Mouse (Mus musculus) myocyte (in vitro differentiated cells): ENCODE results near the gene Ubxn1. TPM values are rescaled to one million over a fixed set of nuclear protein-coding genes. Genes with fewer than 3 reads are reported as not detected.

Experiments used
- H3K27me3 ChIP-seq: one replicate; pipeline ENCODE4 v1.6.1; 2011; ENCODE audit not compliant: control insufficient read depth, insufficient read depth, insufficient read length
- H3K36me3 ChIP-seq: one replicate; pipeline ENCODE4 v1.6.1; 2011; ENCODE audit not compliant: control insufficient read depth, insufficient read depth
- H3K4me2 ChIP-seq: one replicate; pipeline ENCODE4 v1.6.1; 2011; ENCODE audit warnings: low read depth, control low read depth
- H3K4me3 ChIP-seq: one replicate; pipeline ENCODE4 v1.5.1; 2011; ENCODE audit warnings: mild to moderate bottlenecking, control low read depth, moderate library complexity
- H3K79me2 ChIP-seq: one replicate; pipeline ENCODE4 v1.6.1; 2011; ENCODE audit not compliant: control insufficient read depth, insufficient read depth
- H3ac ChIP-seq: one replicate; pipeline ENCODE4 v1.6.1; 2011; ENCODE audit not compliant: control insufficient read depth, insufficient read length
- CEBPB ChIP-seq: IDR thresholded peaks from 2 replicates; pipeline ENCODE4 v1.6.1; 2011; ENCODE audit warnings: mild to moderate bottlenecking, moderate library complexity; ENCODE audit not compliant: poor library complexity, insufficient read depth, severe bottlenecking
- E2F4 ChIP-seq: IDR thresholded peaks from one replicate; pipeline ENCODE4 v1.6.1; 2011; ENCODE audit warnings: mild to moderate bottlenecking, control low read depth, moderate library complexity; ENCODE audit not compliant: insufficient read depth
- MAX ChIP-seq: IDR thresholded peaks from one replicate; pipeline ENCODE4 v1.6.1; 2011; ENCODE audit warnings: low read depth, mild to moderate bottlenecking, control low read depth
- MYOD1 ChIP-seq, 3 experiments: IDR thresholded peaks; one replicate each; pipeline ENCODE4 v1.6.1; 2011; ENCODE audit warnings: control low read depth in 2 of 3, low read depth in 2 of 3, mild to moderate bottlenecking in 2 of 3, moderate library complexity in 1 of 3; ENCODE audit not compliant: insufficient read length in 2 of 3, control insufficient read depth in 1 of 3
- MYOG ChIP-seq, 3 experiments: IDR thresholded peaks; one replicate each; pipeline ENCODE4 v1.6.1; 2011; ENCODE audit warnings: control low read depth in 2 of 3, low read depth in 2 of 3, mild to moderate bottlenecking in 2 of 3; ENCODE audit not compliant: insufficient read length in 2 of 3, control insufficient read depth in 1 of 3, insufficient read depth in 1 of 3
- POLR2A ChIP-seq: IDR thresholded peaks from one replicate; pipeline ENCODE4 v1.6.1; 2011; ENCODE audit warnings: low read depth, mild to moderate bottlenecking, control low read depth, moderate library complexity; ENCODE audit not compliant: insufficient read length
- POLR2AphosphoS2 ChIP-seq: IDR thresholded peaks from one replicate; pipeline ENCODE4 v1.6.1; 2011; ENCODE audit warnings: low read depth, control low read depth; ENCODE audit not compliant: insufficient read length
- REST ChIP-seq: IDR thresholded peaks from one replicate; pipeline ENCODE4 v1.6.1; 2011; ENCODE audit warnings: mild to moderate bottlenecking, control low read depth, moderate library complexity; ENCODE audit not compliant: insufficient read depth, insufficient read length
- SRF ChIP-seq: IDR thresholded peaks from one replicate; pipeline ENCODE4 v1.6.1; 2011; ENCODE audit warnings: low read depth; ENCODE audit not compliant: control insufficient read depth, insufficient read length
- TCF12 ChIP-seq: IDR thresholded peaks from one replicate; pipeline ENCODE4 v1.6.1; 2011; ENCODE audit warnings: mild to moderate bottlenecking, control low read depth; ENCODE audit not compliant: poor library complexity, insufficient read depth, severe bottlenecking
- TCF3 ChIP-seq: IDR thresholded peaks from one replicate; pipeline ENCODE4 v1.6.1; 2011; ENCODE audit warnings: low read depth, control low read depth; ENCODE audit not compliant: insufficient read length
- USF1 ChIP-seq: IDR thresholded peaks from one replicate; pipeline ENCODE4 v1.6.1; 2011; ENCODE audit warnings: low read depth, mild to moderate bottlenecking, control low read depth, moderate library complexity
- polyA plus RNA-seq: library from polyadenylated mRNA; unstranded; fragments of >200 nt; fragmentation: generic; extraction: Trizol; gene quantifications from one replicate; pipeline ENCODE4 v1.2.1, GENCODE M21; 2012; ENCODE audit warnings: missing spikeins

The Ubxn1 gene
- polyA plus RNA-seq, 1 experiment, result 236 TPM

- peak within 1 kb of the TSS; percentile 100 for H3K4me2 ChIP-seq
- no peaks in the 10 kb centered on the region for H3K27me3 ChIP-seq
- H3ac ChIP-seq, result peak within 1 kb of the TSS; percentile 10
- peaks cover 11% of the 10 kb centered on the region for H3K36me3 ChIP-seq
- TF ChIP-seq TCF12, result no peak
- no peak for TF ChIP-seq MYOG (IDR thresholded peaks at IDR 0.05; ENCODE audit: control insufficient read depth in 1 of 3, insufficient read depth in 1 of 3, insufficient read length in 2 of 3, low read depth in 2 of 3)
- TF ChIP-seq USF1, result no peak
- peak; percentile 93 for TF ChIP-seq POLR2A
- TF ChIP-seq E2F4, result no peak
- TF ChIP-seq CEBPB, result no peak
- peak; percentile 100 for TF ChIP-seq POLR2AphosphoS2
- TF ChIP-seq MAX, result no peak
- TF ChIP-seq MYOD1 (IDR thresholded peaks at IDR 0.05; ENCODE audit: control insufficient read depth in 1 of 3, insufficient read length in 2 of 3, low read depth in 2 of 3), result no peak
- no peak for TF ChIP-seq TCF3
- peak; percentile 53 for TF ChIP-seq REST
- TF ChIP-seq SRF, result no peak
- H3K4me3 ChIP-seq, result peak within 1 kb of the TSS; percentile 86
- H3K79me2 ChIP-seq, result peaks cover 70% of the 10 kb centered on the region
Observed at GRCm38 (mm10) chr19:8897865-8898495, 26.7 kb downstream of the Ubxn1 start, which contains the start of gene Ganab. Gene Ganab (plus strand): TSS chr19:8898071.

- H3K4me3 ChIP-seq, result peak overlapping the region; percentile 86
- TF ChIP-seq REST (no peak), E2F4 (no peak), SRF (no peak), TCF3 (no peak), POLR2A (no peak), MYOG (IDR thresholded peaks at IDR 0.05; ENCODE audit: control insufficient read depth in 1 of 3, insufficient read depth in 1 of 3, insufficient read length in 2 of 3, low read depth in 2 of 3) (no peak)
- H3K36me3 ChIP-seq, result peaks cover 17% of the 10 kb centered on the region
- no peaks in the 10 kb centered on the region for H3K27me3 ChIP-seq
- peaks cover 64% of the 10 kb centered on the region for H3K79me2 ChIP-seq
- H3ac ChIP-seq, result peak overlapping the region; percentile 10
- peak overlapping the region; percentile 92 for H3K4me2 ChIP-seq
Observed at GRCm38 (mm10) chr19:8898576-8898975, 27.3 kb downstream of the Ubxn1 start.

- TF ChIP-seq TCF3, result no peak
- TF ChIP-seq SRF, result no peak
- no peak for TF ChIP-seq MAX
- TF ChIP-seq MYOD1 (IDR thresholded peaks at IDR 0.05; ENCODE audit: control insufficient read depth in 1 of 3, insufficient read length in 2 of 3, low read depth in 2 of 3), result no peak
- TF ChIP-seq TCF12, result no peak
- no peak for TF ChIP-seq E2F4
- no peak for TF ChIP-seq POLR2AphosphoS2
- no peak for TF ChIP-seq REST
- TF ChIP-seq POLR2A, result no peak
- TF ChIP-seq CEBPB, result no peak
- TF ChIP-seq MYOG (IDR thresholded peaks at IDR 0.05; ENCODE audit: control insufficient read depth in 1 of 3, insufficient read depth in 1 of 3, insufficient read length in 2 of 3, low read depth in 2 of 3), result no peak
- TF ChIP-seq USF1, result no peak
- Histone ChIP-seq H3K36me3 (peaks cover 22% of the 10 kb centered on the region), H3K4me3 (peak overlapping the region; percentile 86)
Observed at GRCm38 (mm10) chr19:8899079-8899478, 27.8 kb downstream of the Ubxn1 start.

GRCm38 (mm10) chr19:8903412-8903811 lies 32.1 kb downstream of the Ubxn1 start:
- Histone ChIP-seq H3K4me3 (no peak overlapping the region), H3ac (no peak overlapping the region), H3K27me3 (no peaks in the 10 kb centered on the region), H3K79me2 (peaks cover 41% of the 10 kb centered on the region), H3K36me3 (peaks cover 39% of the 10 kb centered on the region), H3K4me2 (no peak overlapping the region)
- TF ChIP-seq REST (no peak), MAX (no peak), MYOD1 (IDR thresholded peaks at IDR 0.05; ENCODE audit: control insufficient read depth in 1 of 3, insufficient read length in 2 of 3, low read depth in 2 of 3) (no peak), CEBPB (no peak), MYOG (IDR thresholded peaks at IDR 0.05; ENCODE audit: control insufficient read depth in 1 of 3, insufficient read depth in 1 of 3, insufficient read length in 2 of 3, low read depth in 2 of 3) (no peak), E2F4 (no peak), SRF (no peak), POLR2A (no peak), TCF12 (no peak), TCF3 (no peak), POLR2AphosphoS2 (no peak), USF1 (no peak)

More at GRCm38 (mm10) chr19:8899079-8899478, 27.8 kb downstream of the Ubxn1 start:
- H3ac ChIP-seq, result peak overlapping the region; percentile 10
- H3K27me3 ChIP-seq, result no peaks in the 10 kb centered on the region
- H3K4me2 ChIP-seq, result peak overlapping the region; percentile 92
- H3K79me2 ChIP-seq, result peaks cover 59% of the 10 kb centered on the region
